Mouse (Mus musculus) MEL (cell line): ENCODE data around the gene Grin2b. TPM values are rescaled to one million over a fixed set of nuclear protein-coding genes. Genes with fewer than 3 reads are reported as not detected.

Experiments used
- DNase-seq: peaks from one replicate; pipeline ENCODE4 v3.0.0; 2011; ENCODE audit warnings: low read depth, low spot score
- H3K27ac ChIP-seq: 2 replicates; pipeline ENCODE4 v1.5.1; 2012; ENCODE audit warnings: low read depth, mild to moderate bottlenecking, control low read depth, low read length, moderate library complexity; ENCODE audit not compliant: control insufficient read depth
- H3K27me3 ChIP-seq, 2 experiments: fragments of 150-350 bp in 1 of 2; sonication (generic) in 1 of 2; 2 replicates each; pipeline ENCODE4 v1.6.1; 2012; ENCODE audit warnings: low read length in 2 of 2, mild to moderate bottlenecking in 2 of 2, improper control_type of control experiment in 1 of 2, moderate library complexity in 1 of 2; ENCODE audit not compliant: insufficient read depth in 2 of 2, control insufficient read depth in 1 of 2
- H3K36me3 ChIP-seq, 2 experiments: 2 replicates each; pipeline ENCODE4 v1.6.1; 2012 to 2014; ENCODE audit warnings: low read length in 2 of 2, improper control_type of control experiment in 1 of 2, inconsistent platforms in 1 of 2, mild to moderate bottlenecking in 1 of 2; ENCODE audit not compliant: insufficient read depth in 2 of 2, control insufficient read depth in 1 of 2
- H3K4me1 ChIP-seq, 2 experiments: fragments of 150-350 bp in 1 of 2; sonication (generic) in 1 of 2; 2 replicates each; pipeline ENCODE4 v1.6.1; 2012; ENCODE audit warnings: low read length in 2 of 2, improper control_type of control experiment in 1 of 2, mild to moderate bottlenecking in 1 of 2; ENCODE audit not compliant: insufficient read depth in 2 of 2, control insufficient read depth in 1 of 2
- H3K4me3 ChIP-seq, 2 experiments: fragments of 150-350 bp in 1 of 2; sonication (generic) in 1 of 2; 2 replicates each; pipeline ENCODE4 v1.5.1; 2012; ENCODE audit warnings: low read depth in 2 of 2, low read length in 2 of 2, mild to moderate bottlenecking in 2 of 2, moderate library complexity in 2 of 2, control low read depth in 1 of 2, improper control_type of control experiment in 1 of 2; ENCODE audit not compliant: control insufficient read depth in 1 of 2, insufficient read depth in 1 of 2
- H3K79me2 ChIP-seq: 2 replicates; pipeline ENCODE4 v1.6.1; 2012; ENCODE audit warnings: mild to moderate bottlenecking, low read length, moderate library complexity; ENCODE audit not compliant: control insufficient read depth, poor library complexity, insufficient read depth
- H3K9ac ChIP-seq: 2 replicates; pipeline ENCODE4 v1.6.1; 2012; ENCODE audit warnings: low read depth, mild to moderate bottlenecking, control low read depth, low read length, moderate library complexity; ENCODE audit not compliant: control insufficient read depth, poor library complexity, severe bottlenecking
- H3K9me3 ChIP-seq: fragments of 150-350 bp; sonication (generic); replicated peaks from 2 replicates; pipeline ENCODE4 v1.6.1; 2012; ENCODE audit warnings: mild to moderate bottlenecking, low read length, improper control_type of control experiment, moderate library complexity; ENCODE audit not compliant: insufficient read depth
- BHLHE40 ChIP-seq: IDR thresholded peaks from 2 replicates; pipeline ENCODE4 v1.6.1; 2012; ENCODE audit warnings: low read depth, mild to moderate bottlenecking, inconsistent platforms, low read length, improper control_type of control experiment, borderline replicate concordance
- CHD1 ChIP-seq: IDR thresholded peaks from 2 replicates; pipeline ENCODE4 v1.6.1; 2012; ENCODE audit warnings: low read depth, mild to moderate bottlenecking, inconsistent platforms, low read length, improper control_type of control experiment
- CHD2 ChIP-seq: IDR thresholded peaks from 2 replicates; pipeline ENCODE4 v1.6.1; 2011; ENCODE audit warnings: low read length, improper control_type of control experiment
- GABPA ChIP-seq: IDR thresholded peaks from 2 replicates; pipeline ENCODE4 v1.6.1; 2012; ENCODE audit warnings: low read depth, mild to moderate bottlenecking, inconsistent platforms, low read length, improper control_type of control experiment, moderate library complexity
- JUND ChIP-seq: IDR thresholded peaks from 2 replicates; pipeline ENCODE4 v1.6.1; 2011; ENCODE audit warnings: low read depth, mild to moderate bottlenecking, improper control_type of control experiment, low read length
- KAT2A ChIP-seq: conservative IDR thresholded peaks from 2 replicates; pipeline ENCODE4 v1.6.1; 2012; ENCODE audit warnings: low read depth, low read length, improper control_type of control experiment, inconsistent platforms
- MAX ChIP-seq: IDR thresholded peaks from 2 replicates; pipeline ENCODE4 v1.6.1; 2011; ENCODE audit warnings: low read length, improper control_type of control experiment
- MAZ ChIP-seq: IDR thresholded peaks from 2 replicates; pipeline ENCODE4 v1.6.1; 2012; ENCODE audit warnings: low read depth, mild to moderate bottlenecking, inconsistent platforms, low read length, improper control_type of control experiment
- MYC ChIP-seq: IDR thresholded peaks from 2 replicates; pipeline ENCODE4 v1.6.1; 2011; ENCODE audit warnings: low read depth, mild to moderate bottlenecking, low read length, improper control_type of control experiment, moderate library complexity
- NELFE ChIP-seq: IDR thresholded peaks from 2 replicates; pipeline ENCODE4 v1.6.1; 2011; ENCODE audit warnings: low read depth, low read length, improper control_type of control experiment
- NRF1 ChIP-seq: IDR thresholded peaks from 2 replicates; pipeline ENCODE4 v1.6.1; 2014; ENCODE audit warnings: low read depth, mild to moderate bottlenecking, inconsistent platforms, low read length, improper control_type of control experiment, moderate library complexity; ENCODE audit not compliant: poor library complexity, insufficient read depth, severe bottlenecking
- POLR2AphosphoS2 ChIP-seq: IDR thresholded peaks from 2 replicates; pipeline ENCODE4 v1.6.1; 2011; ENCODE audit warnings: low read length, improper control_type of control experiment
- RAD21 ChIP-seq: IDR thresholded peaks from 2 replicates; pipeline ENCODE4 v1.6.1; 2011; ENCODE audit warnings: mild to moderate bottlenecking, low read depth, low read length, improper control_type of control experiment
- SIN3A ChIP-seq: IDR thresholded peaks from 2 replicates; pipeline ENCODE4 v1.6.1; 2012; ENCODE audit warnings: low read length, improper control_type of control experiment, inconsistent platforms
- TAL1 ChIP-seq: IDR thresholded peaks from 2 replicates; pipeline ENCODE4 v1.6.1; 2012; ENCODE audit warnings: mild to moderate bottlenecking, inconsistent platforms, low read length, moderate library complexity, mixed read lengths
- TBP ChIP-seq: IDR thresholded peaks from 2 replicates; pipeline ENCODE4 v1.8.0; 2011; ENCODE audit warnings: low read depth, low read length, improper control_type of control experiment
- TCF12 ChIP-seq: IDR thresholded peaks from 2 replicates; pipeline ENCODE4 v1.6.1; 2014; ENCODE audit warnings: low read depth, mild to moderate bottlenecking, inconsistent platforms, low read length, improper control_type of control experiment, moderate library complexity
- UBTF ChIP-seq: IDR thresholded peaks from 2 replicates; pipeline ENCODE4 v1.6.1; 2012; ENCODE audit warnings: low read depth, mild to moderate bottlenecking, inconsistent platforms, low read length, improper control_type of control experiment, moderate library complexity, borderline replicate concordance; ENCODE audit not compliant: insufficient read depth
- USF2 ChIP-seq, 2 experiments: IDR thresholded peaks; 2 replicates each; pipeline ENCODE4 v1.6.1; 2011 to 2012; ENCODE audit warnings: improper control_type of control experiment in 2 of 2, low read length in 2 of 2, borderline replicate concordance in 1 of 2, inconsistent platforms in 1 of 2, low read depth in 1 of 2, mild to moderate bottlenecking in 1 of 2; ENCODE audit not compliant: insufficient read depth in 1 of 2
- ZC3H11A ChIP-seq: IDR thresholded peaks from 2 replicates; pipeline ENCODE4 v1.6.1; 2012; ENCODE audit warnings: low read depth, mild to moderate bottlenecking, inconsistent platforms, low read length, improper control_type of control experiment
- ZKSCAN1 ChIP-seq: IDR thresholded peaks from 2 replicates; pipeline ENCODE4 v1.6.1; 2012; ENCODE audit warnings: low read depth, mild to moderate bottlenecking, inconsistent platforms, low read length, improper control_type of control experiment, moderate library complexity
- ZMIZ1 ChIP-seq: IDR thresholded peaks from 2 replicates; pipeline ENCODE4 v1.6.1; 2012; ENCODE audit warnings: low read depth, mild to moderate bottlenecking, inconsistent platforms, low read length, improper control_type of control experiment, moderate library complexity
- ZNF384 ChIP-seq: IDR thresholded peaks from 2 replicates; pipeline ENCODE4 v1.6.1; 2012; ENCODE audit warnings: low read depth, mild to moderate bottlenecking, inconsistent platforms, low read length, improper control_type of control experiment
- polyA plus RNA-seq, 2 experiments: library from polyadenylated mRNA; stranded (reverse) in 1 of 2; unstranded in 1 of 2; fragments of >175 nt in 1 of 2; fragments of >200 nt in 1 of 2; gene quantifications; 2 replicates each; pipeline versions ENCODE4 v1.2.1 to v1.2.4; 2012; ENCODE audit warnings: low replicate concordance in 2 of 2, low read depth in 1 of 2; ENCODE audit not compliant: insufficient read length in 2 of 2, insufficient read depth in 1 of 2, missing spikeins in 1 of 2
- total RNA-seq: library from RNA; depleted of rRNA; stranded (reverse); fragments of 300-350 nt; gene quantifications from 2 replicates; pipeline ENCODE4 v1.2.3, GENCODE M21; 2012

Grin2b gene
- total and polyA plus RNA-seq, 3 experiments: not detected

GRCm38 (mm10) chr6:136194616-136195015 is 21.3 kb upstream of the Grin2b start:
- DNase-seq: no peak
- Histone ChIP-seq H3K27ac (no peak overlapping the region), H3K9ac (no peak overlapping the region), H3K9me3 (no peaks in the 10 kb centered on the region), H3K4me1 (no peaks in the 10 kb centered on the region), H3K79me2 (no peaks in the 10 kb centered on the region), H3K36me3 (no peaks in the 10 kb centered on the region), H3K4me3 (no peak overlapping the region), H3K27me3 (no peaks in the 10 kb centered on the region)
- TF ChIP-seq CHD2 (no peak), NRF1 (no peak), ZNF384 (no peak), POLR2AphosphoS2 (no peak), GABPA (no peak), ZMIZ1 (no peak), RAD21 (no peak), CHD1 (no peak), ZKSCAN1 (no peak), UBTF (no peak), TCF12 (no peak), MYC (no peak), TBP (no peak), NELFE (no peak), BHLHE40 (no peak)

GRCm38 (mm10) chr6:136178066-136178465 is 4.8 kb upstream of the Grin2b start:
- H3K4me1 ChIP-seq: no peaks in the 10 kb centered on the region

More at GRCm38 (mm10) chr6:136178066-136178465, 4.8 kb upstream of the Grin2b start:
- Histone ChIP-seq H3K4me3 (no peak overlapping the region), H3K27ac (no peak overlapping the region), H3K27me3 (no peaks in the 10 kb centered on the region), H3K9ac (no peak overlapping the region), H3K36me3 (no peaks in the 10 kb centered on the region), H3K79me2 (no peaks in the 10 kb centered on the region), H3K9me3 (no peaks in the 10 kb centered on the region)
- TF ChIP-seq MAX: no peak
- no peak for TF ChIP-seq USF2 (IDR thresholded peaks at IDR 0.05; ENCODE audit: borderline replicate concordance in 1 of 2, insufficient read depth in 1 of 2, low read depth in 1 of 2, low read length in 2 of 2)
- no peak for TF ChIP-seq SIN3A
- no peak for TF ChIP-seq MAZ
- no peak for TF ChIP-seq NRF1
- no peak for TF ChIP-seq KAT2A
- TF ChIP-seq JUND: no peak
- TF ChIP-seq MYC: no peak
- TF ChIP-seq TAL1: no peak
- TF ChIP-seq ZC3H11A: no peak
- no peak for TF ChIP-seq ZKSCAN1
- no peak for DNase-seq
